Mouse (Mus musculus) adrenal gland, postnatal 14 days (tissue): ENCODE measurements around the gene 0610009B22Rik. TPM values are rescaled to one million over a fixed set of nuclear protein-coding genes. Genes with fewer than 3 reads are reported as not detected.
A peak's percentile ranks its signal among the peaks of the same experiment; 100 is the strongest.
"Not testable (repeated sequence)": the region's sequence is repeated elsewhere in the genome, so short reads cannot be mapped to it uniquely, and the experiment has no call there.

ENCODE experiments used
- DNase-seq: peaks from one replicate; pipeline ENCODE4 v3.0.0; 2021; ENCODE audit warnings: mixed read lengths
- long read RNA-seq, 2 experiments: library from polyadenylated mRNA; stranded (forward); transcript quantifications; one replicate each; pipeline ENCODE4 v2.0.0; 2021
- total RNA-seq: library from RNA; stranded (reverse); gene quantifications from 2 replicates; pipeline ENCODE4 v1.2.3, GENCODE M21; 2021

0610009B22Rik gene
- total RNA-seq = 47.1 and 52.0 TPM in 2 replicates
- long read RNA-seq, experiment 1, transcript 0610009B22Rik-201 (2 exons, 813 nt) = major isoform, 80 of 86 reads
- long read RNA-seq, experiment 1, partial matches to known transcripts = 0 of 86 reads
- long read RNA-seq, experiment 1, other reads (novel, unspliced or antisense) = 6 of 86 reads
- long read RNA-seq, experiment 2, transcript 0610009B22Rik-201 (2 exons, 813 nt) = major isoform, 63 of 78 reads
- long read RNA-seq, experiment 2, partial matches to known transcripts = 1 of 78 reads
- long read RNA-seq, experiment 2, other reads (novel, unspliced or antisense) = 14 of 78 reads

- peak; percentile 100 for DNase-seq
Measured at GRCm38 (mm10) chr11:51688330-51689328, at the start of gene 0610009B22Rik. Gene 0610009B22Rik, minus strand, starts transcription at chr11:51688874.

GRCm38 (mm10) chr11:51734218-51734617, 45.5 kb upstream of the 0610009B22Rik start:
- DNase-seq = not testable (repeated sequence)

- no peak for DNase-seq
Measured at GRCm38 (mm10) chr11:51732883-51733282, 44.2 kb upstream of the 0610009B22Rik start.

GRCm38 (mm10) chr11:51721066-51721465, 32.4 kb upstream of the 0610009B22Rik start:
- no peak for DNase-seq

GRCm38 (mm10) chr11:51707080-51707479, 18.4 kb upstream of the 0610009B22Rik start:
- no peak for DNase-seq

- DNase-seq = no peak
Measured at GRCm38 (mm10) chr11:51706451-51706850, 17.8 kb upstream of the 0610009B22Rik start.

- DNase-seq = peak; percentile 62
Measured at GRCm38 (mm10) chr11:51703379-51703998, 14.8 kb upstream of the 0610009B22Rik start.

- DNase-seq = no peak
Measured at GRCm38 (mm10) chr11:51702831-51703230, 14.2 kb upstream of the 0610009B22Rik start.

GRCm38 (mm10) chr11:51694984-51695383, 6.3 kb upstream of the 0610009B22Rik start:
- DNase-seq = no peak

- not testable (repeated sequence) for DNase-seq
Measured at GRCm38 (mm10) chr11:51690597-51690996, 1.9 kb upstream of the 0610009B22Rik start.

GRCm38 (mm10) chr11:51689343-51689742, 669 bp upstream of the 0610009B22Rik start:
- DNase-seq = peak; percentile 12

GRCm38 (mm10) chr11:51681976-51682374, 6.7 kb downstream of the 0610009B22Rik start:
- DNase-seq = no peak

- DNase-seq = peak; percentile 95
Measured at GRCm38 (mm10) chr11:51681324-51681975, 7.2 kb downstream of the 0610009B22Rik start.

GRCm38 (mm10) chr11:51679466-51679865, 9.2 kb downstream of the 0610009B22Rik start:
- no peak for DNase-seq

- DNase-seq = no peak
Measured at GRCm38 (mm10) chr11:51677737-51678418, 10.8 kb downstream of the 0610009B22Rik start.

GRCm38 (mm10) chr11:51675386-51675785, 13.3 kb downstream of the 0610009B22Rik start:
- DNase-seq = no peak

- peak; percentile 58 for DNase-seq
Measured at GRCm38 (mm10) chr11:51673291-51673690, 15.4 kb downstream of the 0610009B22Rik start.

GRCm38 (mm10) chr11:51671376-51671775, 17.3 kb downstream of the 0610009B22Rik start:
- no peak for DNase-seq

GRCm38 (mm10) chr11:51670846-51671245, 17.8 kb downstream of the 0610009B22Rik start:
- no peak for DNase-seq

- DNase-seq = not testable (repeated sequence)
Measured at GRCm38 (mm10) chr11:51664747-51665146, 23.9 kb downstream of the 0610009B22Rik start.

- DNase-seq = no peak
Measured at GRCm38 (mm10) chr11:51662632-51663031, 26.0 kb downstream of the 0610009B22Rik start.
